Mouse (Mus musculus) natural killer cell, adult 2 months (primary cell): ENCODE measurements around the gene Gm20388.

ENCODE experiments used
- DNase-seq, 2 experiments: peaks; one replicate each; pipeline ENCODE4 v3.0.0; 2022; ENCODE audit warnings: low spot score in 2 of 2

Gm20388 gene

GRCm38 (mm10) chr8:120289698-120290181 is 379.1 kb downstream of the Gm20388 start:
- DNase-seq: no peak

DNA sequence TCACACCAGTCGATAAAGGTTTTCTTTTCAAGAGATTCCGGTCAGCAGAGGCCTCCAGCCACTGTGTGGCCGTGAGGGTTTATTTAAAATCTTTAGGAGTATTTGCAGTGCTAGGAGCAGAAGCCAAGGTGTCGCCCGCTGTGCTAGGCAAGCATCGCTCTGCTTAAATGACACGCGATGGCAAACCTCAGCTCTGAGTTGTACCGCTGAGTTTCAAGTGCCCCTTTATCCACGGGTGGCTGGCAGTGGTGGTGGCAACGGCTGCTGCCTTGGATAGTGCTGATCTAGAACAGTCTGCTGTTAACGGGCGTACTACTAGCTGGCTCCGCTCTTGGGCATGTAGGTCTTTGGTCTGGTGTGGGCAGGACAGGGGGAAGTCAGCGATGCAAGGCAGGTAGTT is 380.0 kb downstream of the Gm20388 start:
- no peak for DNase-seq

GRCm38 (mm10) chr8:120291650-120292049 is 381.0 kb downstream of the Gm20388 start:
- DNase-seq: no peak

GRCm38 (mm10) chr8:120292316-120293107 is 381.9 kb downstream of the Gm20388 start:
- no peak for DNase-seq

DNA sequence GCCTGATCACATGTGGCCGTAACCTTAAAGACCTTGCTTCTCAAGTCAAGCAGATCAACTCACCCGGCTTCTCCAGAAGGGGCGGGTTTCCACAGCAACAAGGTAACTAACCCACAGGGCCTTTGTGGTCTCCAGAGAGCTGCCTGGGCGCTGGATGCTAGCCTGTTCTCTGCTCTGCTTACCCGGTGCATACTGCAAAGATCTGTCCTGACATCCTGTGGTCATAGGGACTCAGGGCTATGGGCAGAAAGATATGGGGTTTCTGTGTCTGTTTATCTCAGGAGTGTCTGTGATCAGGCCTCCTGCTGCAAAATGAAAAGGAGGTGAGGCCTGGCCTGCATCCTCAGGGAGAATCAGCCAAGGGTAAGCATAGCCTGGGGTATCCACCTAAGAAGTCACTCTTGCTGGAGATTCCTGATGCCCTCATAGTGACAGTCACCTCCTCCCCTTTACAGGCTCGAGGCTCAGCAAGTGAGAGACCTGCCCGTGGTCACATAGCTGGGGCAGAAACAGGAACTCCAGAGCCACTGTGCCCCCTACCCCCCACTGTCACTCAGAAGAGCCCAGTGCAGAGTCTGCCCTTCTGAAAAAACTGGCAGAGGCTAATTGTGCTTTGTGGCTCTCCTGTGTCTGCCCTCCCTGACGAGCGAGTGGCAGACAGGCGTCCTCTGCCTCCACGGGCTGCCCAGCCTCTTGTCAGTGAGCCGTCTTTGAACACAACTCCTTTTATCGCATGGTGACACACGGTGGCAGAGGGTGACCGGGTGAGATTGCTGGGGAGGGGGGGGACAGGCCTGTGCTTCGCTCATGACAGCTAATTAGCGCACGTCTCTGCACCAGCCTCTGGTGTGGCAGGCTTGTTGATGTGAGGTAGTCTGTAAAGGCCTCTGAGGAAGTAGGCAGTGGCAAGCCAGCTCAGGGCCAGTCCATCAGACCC is 383.0 kb downstream of the Gm20388 start:
- DNase-seq: no peak

GRCm38 (mm10) chr8:120294982-120295870 is 384.6 kb downstream of the Gm20388 start:
- DNase-seq: no peak

GRCm38 (mm10) chr8:120297000-120297399 is 386.4 kb downstream of the Gm20388 start:
- no peak for DNase-seq

DNA sequence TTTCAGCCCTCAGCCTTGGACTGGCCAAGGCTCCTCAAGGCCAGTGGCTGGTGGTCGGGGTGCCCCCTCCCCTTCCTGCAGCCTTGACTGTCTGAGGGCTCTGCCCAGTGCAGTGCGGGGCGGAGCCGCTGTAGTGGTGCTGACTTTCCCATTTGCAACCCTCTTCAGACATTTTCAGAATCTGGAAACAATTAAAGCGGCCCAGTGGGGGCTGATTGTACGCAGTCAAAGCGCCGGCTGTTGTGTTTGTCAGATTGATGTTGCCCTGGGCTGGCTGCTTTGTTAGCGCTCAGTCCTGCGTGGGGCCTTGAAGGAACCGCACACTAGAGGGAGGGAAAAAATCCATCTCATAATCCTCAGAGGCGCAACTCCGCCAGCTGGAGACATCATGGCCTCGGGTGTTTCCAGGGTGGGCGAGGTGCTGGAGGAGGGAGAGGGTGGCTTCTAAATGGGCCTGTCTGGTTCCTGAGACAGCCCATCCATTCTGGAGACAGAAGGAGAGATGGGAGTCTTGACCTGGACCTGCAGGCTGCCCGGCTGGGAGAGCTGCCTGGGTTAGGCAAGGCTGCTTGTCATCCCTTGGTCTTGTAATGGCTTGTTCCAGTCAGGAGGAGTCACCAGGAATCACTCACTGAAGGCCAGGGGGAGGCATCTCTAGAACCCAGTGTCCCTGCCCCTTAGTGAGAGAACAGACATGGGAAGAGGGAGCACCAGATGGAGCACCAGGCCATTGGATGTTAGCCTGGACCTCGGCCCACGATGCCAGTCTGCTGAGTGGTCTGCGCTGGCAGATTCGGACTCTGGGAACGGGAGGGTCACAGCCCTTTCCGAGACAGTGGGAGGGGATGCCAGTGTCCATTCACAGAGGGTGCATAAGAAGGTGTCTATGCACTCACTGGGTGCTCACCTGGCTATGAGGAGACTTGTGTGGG is 388.2 kb downstream of the Gm20388 start:
- no peak for DNase-seq

DNA sequence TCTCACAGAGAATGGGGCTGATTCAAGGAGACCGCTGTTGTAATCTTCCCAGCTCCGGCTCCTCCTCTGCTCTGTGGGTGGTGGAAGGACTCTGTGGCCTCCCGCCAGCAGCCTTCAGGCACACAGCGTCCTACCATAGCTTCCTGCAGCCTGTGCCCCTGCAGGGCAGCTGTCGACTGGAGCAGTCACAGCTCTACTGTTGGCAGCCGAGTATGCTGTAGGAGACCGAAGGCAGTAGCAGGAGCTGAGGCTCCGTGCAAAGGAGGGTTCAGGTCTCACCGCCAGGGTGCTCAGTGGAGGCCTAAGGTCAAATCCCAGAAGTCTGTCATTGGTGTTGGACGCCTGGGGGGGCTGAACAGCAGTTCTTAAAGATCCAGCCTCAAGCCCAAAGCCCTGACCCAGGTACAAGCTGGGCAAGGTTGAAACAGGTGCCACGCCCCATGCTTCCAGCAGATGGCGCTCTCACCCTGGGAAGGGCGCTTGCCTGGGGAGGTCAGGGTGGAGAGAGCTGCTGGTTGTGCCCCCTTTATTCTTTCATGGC is 390.0 kb downstream of the Gm20388 start:
- DNase-seq: peak; percentile 68 to 75

- DNase-seq: no peak
Observed at GRCm38 (mm10) chr8:120302941-120303675, 392.5 kb downstream of the Gm20388 start.

DNA sequence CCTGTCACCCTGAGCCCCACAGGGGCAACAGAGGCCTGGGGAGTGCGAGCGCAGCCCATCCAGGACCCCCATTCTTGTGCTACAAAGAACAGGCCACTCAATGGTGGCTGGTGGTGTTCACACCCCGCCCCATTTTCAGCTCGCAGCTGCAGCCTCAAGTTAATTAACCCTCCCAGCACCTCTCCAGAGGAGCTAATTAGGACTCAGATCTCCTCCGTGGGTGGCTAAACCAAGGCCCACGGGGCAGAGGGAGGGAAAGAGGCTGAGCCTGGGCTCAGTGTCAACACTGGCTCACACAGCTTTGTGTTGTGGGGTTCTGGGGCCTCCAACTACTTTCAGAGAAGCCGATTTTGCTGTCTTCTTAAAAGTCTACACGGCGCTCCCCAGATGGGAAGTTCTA is 393.5 kb downstream of the Gm20388 start:
- no peak for DNase-seq

GRCm38 (mm10) chr8:120305800-120306385 is 395.3 kb downstream of the Gm20388 start:
- no peak for DNase-seq

DNA sequence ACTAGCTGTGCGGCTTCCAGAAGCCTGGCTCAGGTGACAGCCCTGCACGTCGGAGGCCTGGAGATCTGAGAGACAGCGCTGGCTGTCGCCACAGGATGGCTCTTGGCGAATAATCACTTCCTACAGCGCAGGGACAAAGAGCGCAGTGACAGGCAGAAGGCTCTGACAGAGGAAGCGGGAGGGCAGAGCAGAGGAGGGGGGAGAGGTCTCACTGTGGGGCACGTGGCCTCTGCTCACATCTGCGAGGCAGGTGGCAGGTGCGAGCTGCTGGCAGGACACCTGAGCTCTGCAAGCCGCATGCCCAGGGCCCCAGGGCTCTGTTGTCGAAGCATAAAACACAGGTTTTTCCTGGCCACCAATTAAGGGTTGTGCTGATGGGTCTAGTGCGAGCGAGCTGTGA is 396.5 kb downstream of the Gm20388 start:
- DNase-seq: no peak

DNA sequence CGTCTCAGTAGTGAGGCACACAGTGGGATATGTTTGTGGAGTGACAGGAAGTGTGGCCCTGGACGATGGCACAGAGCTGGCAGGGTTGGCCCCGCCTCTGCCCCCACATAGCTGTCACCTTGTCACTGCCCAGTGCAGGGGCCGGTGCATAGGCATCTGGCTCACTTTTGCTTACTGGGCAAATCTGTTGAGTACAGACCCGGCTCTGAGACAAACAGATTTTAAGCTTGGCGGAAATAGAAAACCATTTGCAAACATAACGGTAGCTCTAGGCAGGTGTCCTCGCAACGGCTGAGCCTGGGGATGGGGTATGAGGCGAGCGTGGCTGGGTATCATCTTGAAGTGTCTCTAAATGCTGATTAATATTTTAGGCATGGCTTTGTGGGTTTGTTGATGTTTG is 396.9 kb downstream of the Gm20388 start:
- no peak for DNase-seq

DNA sequence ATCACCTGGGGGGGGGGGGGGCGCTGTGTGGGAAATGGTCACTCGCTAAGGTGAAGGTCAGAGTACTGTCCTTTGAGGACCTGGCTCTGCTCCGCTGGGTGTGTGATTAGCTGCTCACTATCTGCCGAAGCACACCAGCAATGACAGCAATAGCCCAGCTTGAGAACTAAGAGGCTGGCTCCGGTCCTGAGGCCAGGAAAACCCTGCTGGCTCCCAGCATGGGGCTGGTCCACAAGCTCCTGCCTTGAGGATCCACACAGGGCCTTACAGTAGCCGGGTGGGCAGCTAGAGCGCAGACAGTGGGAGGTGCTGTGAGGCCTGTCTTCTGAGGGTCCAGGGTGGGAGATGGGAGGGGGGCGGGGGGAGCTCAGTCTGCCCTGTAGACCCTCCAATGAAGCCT is 397.5 kb downstream of the Gm20388 start:
- DNase-seq: no peak

DNA sequence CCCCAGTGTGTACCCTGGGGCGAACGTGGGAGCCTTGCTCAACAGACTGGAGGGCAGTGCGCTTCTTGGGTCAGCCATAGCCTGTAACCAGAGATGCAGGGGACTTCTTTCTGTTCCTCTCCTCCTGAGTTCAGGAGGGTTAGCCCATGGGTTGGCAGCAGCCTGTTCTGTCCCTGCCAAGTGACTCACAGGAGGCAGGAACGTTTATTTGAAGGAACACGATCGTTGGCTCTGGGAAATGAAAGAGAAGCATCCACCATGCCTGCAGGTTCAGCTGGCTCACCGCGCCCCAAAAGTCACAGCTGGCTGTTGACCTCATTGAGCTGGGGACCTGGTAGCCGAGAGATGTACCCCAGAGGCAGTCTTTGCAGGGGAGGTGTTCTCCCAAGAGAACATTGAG is 397.9 kb downstream of the Gm20388 start:
- no peak for DNase-seq

DNA sequence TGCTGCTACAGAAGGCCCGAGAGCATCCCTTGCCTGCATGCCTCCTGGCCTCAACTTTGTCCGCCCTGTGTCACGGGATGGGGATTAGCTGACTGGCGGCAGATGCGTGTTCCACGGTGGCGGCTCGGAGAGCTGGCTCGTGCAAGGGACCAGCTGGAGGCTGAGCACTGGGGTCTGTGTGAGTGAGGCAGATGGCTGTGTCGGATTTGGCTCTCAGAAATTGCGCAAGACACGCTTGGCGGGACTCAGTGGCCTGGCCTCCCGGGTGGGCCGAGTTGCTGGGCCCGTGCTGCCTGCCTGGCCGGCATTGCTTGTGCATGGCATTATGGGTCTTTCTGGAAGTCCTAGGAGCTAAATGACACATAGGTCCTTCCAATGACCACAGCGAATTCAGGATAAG is 398.7 kb downstream of the Gm20388 start:
- DNase-seq: no peak

GRCm38 (mm10) chr8:120310063-120310462 is 399.4 kb downstream of the Gm20388 start:
- DNase-seq: no peak

DNA sequence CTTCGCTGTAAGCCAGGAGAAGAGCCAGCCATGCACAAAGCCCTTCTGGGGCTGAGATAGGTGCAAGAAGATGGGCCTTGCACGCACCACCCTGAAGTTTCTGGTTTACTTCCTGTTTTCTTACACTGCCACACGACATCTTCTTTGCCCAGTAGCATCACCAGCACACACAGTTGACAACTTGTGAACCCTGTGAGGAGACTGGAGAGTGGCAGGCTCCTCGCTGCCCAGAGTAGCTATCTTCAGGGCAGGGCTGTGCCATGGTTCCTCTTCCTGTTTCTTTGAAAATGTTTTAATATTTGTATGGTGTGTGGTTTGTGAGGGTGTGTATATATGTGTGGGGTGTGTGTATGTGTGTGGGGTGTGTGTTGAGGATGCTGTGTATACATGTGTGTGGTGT is 401.8 kb downstream of the Gm20388 start:
- no peak for DNase-seq
